Mouse (Mus musculus): ENCODE measurements around the gene Dnm3.
"Not testable (repeated sequence)": the region's sequence is repeated elsewhere in the genome, so short reads cannot be mapped to it uniquely, and the experiment has no call there.

The Dnm3 gene

GRCm38 (mm10) chr1:162428904-162429303 is 48.9 kb downstream of the Dnm3 start:
- no peak for DNase-seq (ENCODE audit: low spot score)

- no peak for DNase-seq (ENCODE audit: low spot score)
Measured at GRCm38 (mm10) chr1:162425930-162426478, 51.8 kb downstream of the Dnm3 start.

GRCm38 (mm10) chr1:162422826-162423225 is 55.0 kb downstream of the Dnm3 start:
- no peak for DNase-seq (ENCODE audit: low spot score)

GRCm38 (mm10) chr1:162413791-162414190 is 64.0 kb downstream of the Dnm3 start:
- DNase-seq (ENCODE audit: low spot score): no peak

DNA sequence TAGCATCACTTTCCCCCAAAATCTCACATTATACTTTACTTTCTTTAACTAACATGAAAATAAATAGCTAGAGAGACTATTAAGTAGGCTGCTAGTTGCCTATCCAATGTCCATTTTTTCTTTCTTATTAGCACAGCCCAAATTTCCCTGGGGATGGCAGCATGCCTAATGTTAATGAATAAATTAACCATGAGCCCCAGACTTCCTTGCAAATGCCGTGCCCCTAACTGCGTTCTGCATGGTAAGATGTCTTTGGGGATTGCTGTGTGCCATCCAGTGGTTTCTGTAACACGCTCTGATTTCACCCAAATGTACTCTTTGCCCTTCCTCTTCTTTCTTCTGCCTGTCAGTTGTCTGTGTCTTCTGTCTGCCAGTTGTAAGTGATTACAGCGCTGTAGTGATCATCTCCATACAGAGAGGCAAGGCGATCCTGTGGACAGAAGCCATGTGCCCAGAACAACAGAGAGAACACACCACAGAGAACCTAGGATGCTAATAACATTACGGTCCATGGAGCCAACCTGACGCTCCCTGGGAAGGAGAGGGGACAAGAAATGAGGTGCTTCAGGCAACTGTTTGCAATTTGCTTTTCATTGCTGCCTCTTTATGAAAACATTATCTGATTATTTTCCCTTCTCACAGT is 64.9 kb downstream of the Dnm3 start:
- DNase-seq (ENCODE audit: low spot score): no peak

GRCm38 (mm10) chr1:162410207-162410965 is 67.4 kb downstream of the Dnm3 start:
- no peak for DNase-seq (ENCODE audit: low spot score)

GRCm38 (mm10) chr1:162394549-162394948 is 83.3 kb downstream of the Dnm3 start:
- no peak for DNase-seq (ENCODE audit: low spot score)

GRCm38 (mm10) chr1:162388442-162389165 is 89.2 kb downstream of the Dnm3 start:
- DNase-seq (ENCODE audit: low spot score): no peak

DNA sequence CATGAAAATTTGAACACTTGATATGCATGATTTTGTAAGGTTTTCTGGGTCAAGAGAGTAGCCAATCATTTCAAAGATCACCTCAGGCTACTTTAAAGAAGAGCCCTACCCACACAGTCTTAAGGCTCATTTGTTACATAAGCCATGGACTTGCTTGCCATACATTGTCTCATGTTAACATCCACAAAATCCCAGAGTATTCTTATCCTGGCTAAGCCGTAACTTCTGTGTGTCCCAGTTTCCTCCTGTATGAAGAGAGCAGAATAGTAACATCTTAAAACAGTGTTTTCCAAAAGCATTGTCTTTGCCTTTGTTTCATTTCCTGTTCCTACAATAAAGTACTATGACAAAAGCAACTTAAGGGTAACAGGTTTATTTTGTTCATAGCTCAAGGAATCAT is 104.8 kb downstream of the Dnm3 start:
- DNase-seq (ENCODE audit: low spot score): not testable (repeated sequence)

DNA sequence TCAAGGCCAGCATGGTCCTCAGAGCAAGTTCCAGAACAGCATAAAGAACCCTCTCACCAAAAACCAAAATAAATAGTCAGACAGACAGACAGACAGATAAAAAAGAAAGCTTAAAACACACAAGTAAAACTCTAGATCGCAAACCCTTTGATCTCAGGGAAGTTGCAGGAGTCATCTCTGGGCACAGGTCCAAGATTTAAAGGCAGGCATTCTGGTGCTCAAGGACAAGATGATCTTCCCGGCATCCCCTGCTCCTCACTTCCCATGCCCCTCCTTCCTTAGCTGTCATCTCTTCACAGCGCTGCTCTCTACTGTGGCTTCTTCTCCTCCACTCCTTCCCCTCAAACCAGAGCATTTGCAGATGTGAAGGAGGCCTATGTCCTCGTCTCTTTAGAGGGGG is 108.1 kb downstream of the Dnm3 start:
- DNase-seq (ENCODE audit: low spot score): no peak

- DNase-seq (ENCODE audit: low spot score): no peak
Measured at GRCm38 (mm10) chr1:162361978-162362377, 115.9 kb downstream of the Dnm3 start.

DNA sequence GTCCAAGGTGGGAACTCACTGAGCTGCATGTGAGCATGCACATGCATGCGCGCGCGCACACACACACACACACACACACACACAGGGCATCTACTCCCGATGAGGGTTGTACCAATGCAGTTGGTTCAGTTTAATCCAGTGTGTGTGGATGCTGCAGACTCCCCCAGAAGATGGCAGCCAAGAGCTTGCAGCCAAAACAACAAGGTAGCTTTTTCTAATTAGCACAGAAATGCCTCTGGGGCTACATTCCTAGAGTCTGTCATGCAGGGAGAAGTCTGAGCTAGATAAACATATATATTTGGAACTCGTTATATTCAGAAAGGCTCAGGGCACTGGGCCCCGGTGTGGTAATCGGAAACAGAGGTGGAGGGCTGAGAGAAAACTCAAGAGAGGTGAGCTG is 118.6 kb downstream of the Dnm3 start:
- no peak for DNase-seq (ENCODE audit: low spot score)

DNA sequence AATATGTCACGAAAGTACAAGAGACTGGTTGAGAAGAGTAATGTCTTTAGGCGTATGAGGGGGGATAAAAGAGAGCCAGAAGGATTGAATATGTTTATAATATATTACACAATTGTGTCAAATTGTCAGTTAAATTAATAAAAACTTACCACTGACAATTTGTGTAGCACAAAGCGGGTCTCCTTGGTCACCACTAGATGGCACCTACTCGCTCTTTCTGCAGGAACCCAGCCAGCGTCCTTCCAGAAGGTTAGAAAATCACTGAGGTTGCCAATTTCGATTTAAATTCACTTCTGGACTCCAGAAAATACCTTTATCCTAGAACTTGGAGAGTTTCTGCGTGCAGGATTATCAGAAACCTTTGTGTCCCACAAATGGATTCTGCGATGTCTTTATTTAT is 119.8 kb downstream of the Dnm3 start:
- no peak for DNase-seq (ENCODE audit: low spot score)

DNA sequence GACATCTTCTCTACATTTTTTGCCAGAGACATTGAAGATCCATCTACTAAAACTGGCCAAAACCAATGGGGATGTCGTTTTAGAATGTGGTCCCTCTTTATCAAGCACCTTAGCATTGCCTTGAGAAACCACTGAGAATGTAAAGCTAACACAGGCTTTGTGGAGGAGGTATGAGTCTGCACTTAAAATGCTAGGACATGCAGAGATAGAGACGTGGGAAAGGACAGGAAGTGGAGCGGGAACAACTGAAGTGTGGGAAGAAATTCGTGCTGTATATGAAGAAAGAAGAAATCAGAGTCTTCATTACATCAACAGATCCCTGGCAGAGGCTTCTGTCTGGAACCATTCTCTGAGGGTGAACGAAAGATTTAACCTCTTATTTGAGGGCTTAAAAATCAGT is 121.4 kb downstream of the Dnm3 start:
- no peak for DNase-seq (ENCODE audit: low spot score)

GRCm38 (mm10) chr1:162354780-162355179 is 123.1 kb downstream of the Dnm3 start:
- DNase-seq (ENCODE audit: low spot score): no peak

GRCm38 (mm10) chr1:162353831-162354230 is 124.0 kb downstream of the Dnm3 start:
- DNase-seq (ENCODE audit: low spot score): no peak

DNA sequence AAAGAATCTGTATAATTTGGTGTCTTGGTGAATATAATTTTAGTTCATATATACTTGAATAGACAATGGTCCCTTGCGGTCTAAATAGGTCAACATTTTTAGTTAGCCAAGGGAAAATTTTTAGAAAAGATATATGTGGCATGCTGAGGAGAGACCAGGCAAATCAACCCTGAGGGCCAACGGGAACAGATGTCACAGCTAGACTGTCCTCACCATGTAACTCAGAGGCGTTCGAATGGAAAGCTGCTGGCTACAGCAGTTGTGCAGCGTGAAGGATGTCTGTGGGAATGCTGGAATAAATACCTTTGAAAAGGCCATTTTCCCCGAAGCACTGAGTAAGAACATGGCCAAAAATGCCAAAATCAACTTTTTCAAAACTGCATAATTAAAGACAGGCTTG is 128.5 kb downstream of the Dnm3 start:
- no peak for DNase-seq (ENCODE audit: low spot score)

DNA sequence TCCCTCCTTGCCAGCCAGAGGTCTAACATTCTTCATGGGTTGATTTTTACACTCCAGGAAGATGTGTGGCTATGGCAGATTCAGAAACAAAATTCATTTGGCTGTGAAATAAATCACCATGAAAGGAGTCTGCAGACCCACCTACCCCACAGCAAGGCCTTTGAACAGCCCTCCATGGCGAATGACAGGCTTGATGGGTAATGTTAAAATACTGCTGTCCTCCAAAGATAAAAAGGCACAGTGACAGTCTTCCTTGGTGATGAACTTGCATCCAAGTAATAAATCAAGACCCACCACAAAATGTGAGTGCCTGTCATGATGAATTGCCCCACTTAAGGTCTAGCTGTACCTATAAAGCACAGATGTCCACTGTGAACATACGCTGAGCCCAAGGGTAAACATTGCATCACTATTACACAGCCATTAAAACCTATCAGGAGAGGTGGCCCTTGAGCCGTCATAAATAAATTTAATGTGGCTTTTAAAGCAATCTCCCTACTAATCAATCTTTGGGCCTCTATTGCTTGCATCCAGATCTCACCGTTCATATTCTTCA is 131.3 kb downstream of the Dnm3 start:
- DNase-seq (ENCODE audit: low spot score): no peak

DNA sequence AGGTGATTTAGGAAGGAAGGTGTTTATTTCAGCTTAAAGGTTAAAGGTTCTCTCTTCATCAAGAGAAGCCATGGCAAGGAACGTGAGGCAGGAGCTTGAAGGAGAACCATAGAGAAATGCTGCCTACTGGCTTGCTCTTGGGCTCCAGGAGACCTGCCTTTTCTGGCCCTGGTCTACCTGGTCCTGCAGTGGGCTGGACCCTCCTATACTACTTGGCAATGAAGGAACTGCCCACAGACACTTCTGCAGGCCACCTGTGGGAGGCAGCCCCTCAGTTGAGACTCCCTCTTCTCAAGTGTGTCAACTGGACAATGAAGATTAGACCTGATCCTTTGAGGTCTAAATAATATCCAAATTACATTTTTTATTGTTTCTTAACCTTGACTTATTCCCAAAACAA is 140.7 kb downstream of the Dnm3 start:
- DNase-seq (ENCODE audit: low spot score): no peak

- DNase-seq (ENCODE audit: low spot score): no peak
Measured at GRCm38 (mm10) chr1:162336640-162337039, 141.2 kb downstream of the Dnm3 start.

DNA sequence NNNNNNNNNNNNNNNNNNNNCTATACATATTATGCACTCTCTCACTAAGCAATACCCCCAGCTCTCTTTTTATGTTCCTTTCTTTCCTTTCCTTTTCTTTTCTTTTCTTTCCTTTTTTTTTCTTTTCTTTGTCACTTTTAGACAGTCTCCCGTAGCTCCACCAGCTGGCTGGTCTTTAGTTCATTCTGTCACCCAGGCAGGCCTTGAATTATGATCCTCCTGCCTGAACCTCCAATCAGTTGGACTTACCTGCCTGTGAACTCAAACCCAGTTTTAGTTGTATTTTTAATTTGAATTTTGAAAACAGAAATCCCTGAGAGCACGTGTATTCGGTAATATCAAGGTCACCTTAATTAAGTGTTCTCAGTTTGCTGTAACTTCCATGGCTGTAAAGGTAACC is 141.6 kb downstream of the Dnm3 start:
- DNase-seq (ENCODE audit: low spot score): no peak

DNA sequence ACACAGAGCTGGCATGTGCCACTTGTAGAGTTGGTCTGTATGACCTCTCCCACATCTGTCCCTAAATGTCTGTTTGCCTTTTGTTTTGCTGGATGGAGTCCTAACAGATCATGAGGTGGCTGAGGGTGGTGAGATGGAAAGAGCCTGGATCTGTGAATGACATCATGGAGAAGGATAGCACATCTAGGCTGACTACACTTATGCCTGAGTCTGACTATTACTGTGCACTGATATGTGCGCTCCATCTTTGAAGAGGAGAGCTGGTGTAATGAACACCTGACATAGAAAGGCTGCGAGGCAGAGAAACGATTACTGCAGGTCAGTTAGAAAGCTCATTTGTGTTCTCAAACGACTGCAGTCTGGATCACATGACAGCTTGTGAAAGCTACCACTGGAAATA is 149.2 kb downstream of the Dnm3 start:
- no peak for DNase-seq (ENCODE audit: low spot score)

DNA sequence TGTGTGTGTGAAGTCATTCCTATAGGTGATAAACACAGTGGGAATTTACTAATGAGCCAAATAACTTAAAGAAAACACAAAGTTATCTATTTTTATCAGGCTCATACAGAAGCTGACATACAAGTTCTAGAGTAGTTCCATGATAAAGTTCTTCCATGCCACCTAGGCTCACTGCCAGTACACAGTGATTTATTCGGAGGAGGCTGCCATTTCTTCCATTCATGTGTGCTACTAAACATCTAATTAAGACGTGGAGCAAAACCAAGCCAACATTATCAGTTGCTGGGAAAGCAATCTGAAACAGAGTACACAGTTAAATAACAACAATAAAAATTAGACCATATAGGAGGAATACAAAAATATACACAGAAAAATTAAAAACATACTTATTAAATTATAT is 150.2 kb downstream of the Dnm3 start:
- DNase-seq (ENCODE audit: low spot score): no peak

Data from spleen, adult 12 weeks (tissue).